Mouse (Mus musculus) megakaryocyte, embryonic 14.5 days (primary cell): ENCODE measurements around the gene Creb3l1.

Experiments
- FLI1 ChIP-seq: IDR thresholded peaks from 2 replicates; pipeline ENCODE4 v1.6.1; 2012; ENCODE audit warnings: low read length, inconsistent platforms, mixed read lengths
- GATA1 ChIP-seq: IDR thresholded peaks from 3 replicates; pipeline ENCODE4 v1.6.1; 2012; ENCODE audit warnings: mixed read lengths, low read length, inconsistent platforms, borderline replicate concordance

GRCm38 (mm10) chr2:91957096-91957495, 67.2 kb downstream of the Creb3l1 start:
- no peak for TF ChIP-seq GATA1
- TF ChIP-seq FLI1, result no peak
